Mouse (Mus musculus) heart, adult 2 months (tissue): ENCODE results near the gene Tfap2c. TPM values are rescaled to one million over a fixed set of nuclear protein-coding genes. Genes with fewer than 3 reads are reported as not detected.
A peak's percentile ranks its signal among the peaks of the same experiment; 100 is the strongest.

Experiments used
- DNase-seq, 2 experiments: peaks; one replicate each; pipeline ENCODE4 v3.0.0; 2021
- H3K27ac ChIP-seq: fragments of 200-600 bp; 2 replicates; pipeline ENCODE4 v1.8.1; 2022
- H3K27me3 ChIP-seq: fragments of 200-500 bp; 2 replicates; pipeline ENCODE4 v1.6.1; 2012; ENCODE audit warnings: mild to moderate bottlenecking, low read length, inconsistent platforms, mixed read lengths; ENCODE audit not compliant: control insufficient read depth, insufficient read depth
- H3K36me3 ChIP-seq: fragments of 200-500 bp; 2 replicates; pipeline ENCODE4 v1.6.1; 2012; ENCODE audit warnings: low read length, inconsistent platforms; ENCODE audit not compliant: control insufficient read depth, insufficient read depth
- H3K4me1 ChIP-seq: fragments of 200-500 bp; 2 replicates; pipeline ENCODE4 v1.6.1; 2011; ENCODE audit warnings: low read length; ENCODE audit not compliant: control insufficient read depth, insufficient read depth
- H3K4me3 ChIP-seq: fragments of 200-600 bp; 2 replicates; pipeline ENCODE4 v1.8.1; 2022
- H3K79me2 ChIP-seq: fragments of 200-500 bp; replicated peaks from 2 replicates; pipeline ENCODE4 v1.6.1; 2012; ENCODE audit warnings: mild to moderate bottlenecking, inconsistent platforms, low read length, moderate library complexity, mixed read lengths; ENCODE audit not compliant: control insufficient read depth, insufficient read depth
- H3K9ac ChIP-seq: fragments of 200-500 bp; 2 replicates; pipeline ENCODE4 v1.6.1; 2012; ENCODE audit warnings: low read depth, mild to moderate bottlenecking, control low read depth, inconsistent platforms, low read length, mixed read lengths
- CTCF ChIP-seq: fragments of 200-600 bp; IDR thresholded peaks from 2 replicates; pipeline ENCODE4 v1.8.1; 2022; ENCODE audit warnings: antibody characterized with exemption, mild to moderate bottlenecking, moderate library complexity
- EP300 ChIP-seq: fragments of 200-500 bp; IDR thresholded peaks from 2 replicates; pipeline ENCODE4 v1.6.1; 2011; ENCODE audit warnings: low read depth, low read length, control low read depth; ENCODE audit not compliant: insufficient read depth
- POLR2A ChIP-seq: fragments of 200-500 bp; IDR thresholded peaks from 2 replicates; pipeline ENCODE4 v1.6.1; 2011; ENCODE audit warnings: mild to moderate bottlenecking, low read depth, low read length, control low read depth; ENCODE audit not compliant: insufficient read depth
- WGBS: fragments of 180-500 bp; shearing (Covaris S2); methylation state at CpG from one replicate; pipeline ENCODE4 v1.1.7; 2018; 5-methylcytosine and 5-hydroxymethylcytosine counted together
- intact Hi-C: fragments of 180-260 bp; cut with DNase I; formaldehyde crosslinking; loops from one replicate; pipeline ENCODE4 v1.15.1; 2025
- long read RNA-seq: library from polyadenylated mRNA; stranded (forward); transcript quantifications from one replicate; pipeline ENCODE4 v2.0.0, GENCODE M21; 2021
- polyA plus RNA-seq: library from polyadenylated mRNA; depleted of rRNA; stranded (reverse); fragments of >200 nt; gene quantifications from 2 replicates; pipeline ENCODE4 v1.2.3, GENCODE M21; 2012; rRNA removed
- total RNA-seq, 2 experiments: library from RNA; stranded (reverse); gene quantifications; 2 replicates each; pipeline ENCODE4 v1.2.3; 2021

Tfap2c gene
- total RNA-seq = not detected
- polyA plus RNA-seq = not detected in 2 replicates
- long read RNA-seq = 0 reads

GRCm38 (mm10) chr2:172549371-172550155 is at the start of gene Tfap2c:
Gene Tfap2c, plus strand, starts transcription at chr2:172549593.
- intact Hi-C loops = loop anchor here (10.0 kb wide), 1 partner anchor 225 kb away; no protein-coding TSS in a partner anchor
- H3K9ac ChIP-seq = no peak within 1 kb of the TSS
- no peaks in the 10 kb centered on the region for H3K4me1 ChIP-seq
- peaks cover 51% of the 10 kb centered on the region for H3K27me3 ChIP-seq
- no peaks in the 10 kb centered on the region for H3K36me3 ChIP-seq
- H3K27ac ChIP-seq = no peak within 1 kb of the TSS
- peak in 1 of 2 experiments; percentile 32 for DNase-seq
- 2% methylated on average over 70 of the region's 70 CpGs for WGBS
- peak within 1 kb of the TSS; percentile 5; the same call in 1 of the 2 replicates for H3K4me3 ChIP-seq
- H3K79me2 ChIP-seq = no peaks in the 10 kb centered on the region
- TF ChIP-seq POLR2A = no peak
- no peak for TF ChIP-seq CTCF
- TF ChIP-seq EP300 = no peak

- Histone ChIP-seq H3K27me3 (no peaks in the 10 kb centered on the region), H3K36me3 (no peaks in the 10 kb centered on the region), H3K79me2 (no peaks in the 10 kb centered on the region), H3K27ac (no peak overlapping the region), H3K9ac (no peak overlapping the region), H3K4me3 (no peak overlapping the region), H3K4me1 (no peaks in the 10 kb centered on the region)
- 37% methylated on average over 7 of the region's 7 CpGs for WGBS
- intact Hi-C loops = loop anchor here (1.0 to 5.0 kb wide), 2 partner anchors 23 to 279 kb away; no protein-coding TSS in a partner anchor
- TF ChIP-seq EP300 (no peak), POLR2A (no peak), CTCF (no peak)
- no peak for DNase-seq
Observed at GRCm38 (mm10) chr2:172500752-172501316, 48.6 kb upstream of the Tfap2c start.

- intact Hi-C loops = loop anchor here (1.0 to 5.0 kb wide), 2 partner anchors 23 to 279 kb away; no protein-coding TSS in a partner anchor
- 3% methylated on average over 4 of the region's 4 CpGs for WGBS
- Histone ChIP-seq H3K27me3 (no peaks in the 10 kb centered on the region), H3K27ac (no peak overlapping the region), H3K9ac (no peak overlapping the region), H3K4me3 (no peak overlapping the region), H3K4me1 (no peaks in the 10 kb centered on the region), H3K36me3 (no peaks in the 10 kb centered on the region), H3K79me2 (no peaks in the 10 kb centered on the region)
- DNase-seq = peak in 1 of 2 experiments; percentile 23
- peak; percentile 76 for TF ChIP-seq CTCF
- TF ChIP-seq EP300 = no peak
- TF ChIP-seq POLR2A = no peak
Observed at GRCm38 (mm10) chr2:172501341-172501740, 48.1 kb upstream of the Tfap2c start.

- intact Hi-C loops = loop anchor here (5.0 kb wide), 1 partner anchor 280 kb away; no protein-coding TSS in a partner anchor
- H3K79me2 ChIP-seq = no peaks in the 10 kb centered on the region
- no peak overlapping the region for H3K9ac ChIP-seq
- no peaks in the 10 kb centered on the region for H3K27me3 ChIP-seq
- H3K4me1 ChIP-seq = no peaks in the 10 kb centered on the region
- H3K4me3 ChIP-seq = no peak overlapping the region
- H3K36me3 ChIP-seq = no peaks in the 10 kb centered on the region
- no peak for TF ChIP-seq POLR2A
- TF ChIP-seq CTCF = no peak
- TF ChIP-seq EP300 = no peak
- no peak overlapping the region for H3K27ac ChIP-seq
- 64% methylated on average over 14 of the region's 14 CpGs for WGBS
- DNase-seq = no peak
Observed at GRCm38 (mm10) chr2:172502168-172502567, 47.2 kb upstream of the Tfap2c start.

- intact Hi-C loops = no loop called here
- 83% methylated on average over 7 of the region's 7 CpGs for WGBS
- H3K27me3 ChIP-seq = no peaks in the 10 kb centered on the region; the same call in 1 of the 2 replicates
Observed at GRCm38 (mm10) chr2:172506121-172506520, 43.3 kb upstream of the Tfap2c start.

More at GRCm38 (mm10) chr2:172506121-172506520, 43.3 kb upstream of the Tfap2c start:
- Histone ChIP-seq H3K27ac (no peak overlapping the region), H3K4me1 (no peaks in the 10 kb centered on the region), H3K9ac (no peak overlapping the region), H3K79me2 (no peaks in the 10 kb centered on the region), H3K36me3 (no peaks in the 10 kb centered on the region), H3K4me3 (no peak overlapping the region)
- DNase-seq = no peak
- TF ChIP-seq EP300 (no peak), CTCF (no peak), POLR2A (no peak)
